Mouse (Mus musculus): ENCODE results near the gene Rab40b.

DNA sequence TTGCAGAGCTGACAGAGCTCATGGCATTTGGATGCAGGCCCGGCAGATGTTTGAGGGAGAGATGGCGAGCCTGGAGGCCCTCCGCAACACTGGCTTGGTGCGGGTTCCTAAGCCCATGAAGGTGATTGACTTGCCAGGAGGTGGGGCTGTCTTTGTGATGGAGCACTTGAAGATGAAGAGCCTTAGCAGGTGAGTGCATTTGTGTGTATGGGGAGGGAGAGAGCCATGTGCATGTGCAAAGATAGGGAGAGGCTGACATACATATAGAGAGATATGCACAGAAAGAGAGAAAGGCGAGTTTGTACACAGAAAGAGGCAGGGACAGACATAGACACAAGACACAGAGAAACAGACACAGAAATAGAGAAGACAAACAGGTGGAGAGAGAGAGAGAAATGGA lies 49.2 kb upstream of the Rab40b start:
- no peak for TF ChIP-seq POLR2A (IDR thresholded peaks at IDR 0.05; ENCODE audit: borderline replicate concordance, control insufficient read depth, low read depth, low read length)
- TF ChIP-seq CTCF (IDR thresholded peaks at IDR 0.05; ENCODE audit: control insufficient read depth, insufficient read depth, low read length): no peak

All from bone marrow, adult 2 months (tissue).